Mouse (Mus musculus) neural tube, embryonic 14.5 days (tissue): ENCODE measurements around the gene Ttc16. TPM values are rescaled to one million over a fixed set of nuclear protein-coding genes. Genes with fewer than 3 reads are reported as not detected.

Experiments used
- ATAC-seq: fragments of 200-750 bp; cut with Nextera tagmentation; 2 replicates; pipeline ENCODE4 v1.8.0; 2017; ENCODE audit warnings: low read depth, mild to moderate bottlenecking, moderate TSS enrichment, moderate library complexity
- H3K27ac ChIP-seq: fragments of 300-500 bp; sonication (generic); 2 replicates; pipeline ENCODE4 v1.5.1; 2014; ENCODE audit warnings: low read depth, mild to moderate bottlenecking, control low read depth, low read length, moderate library complexity, mixed read lengths
- H3K27me3 ChIP-seq: fragments of 300-500 bp; sonication (generic); 2 replicates; pipeline ENCODE4 v1.6.1; 2014; ENCODE audit warnings: low read length; ENCODE audit not compliant: control insufficient read depth, insufficient read depth
- H3K36me3 ChIP-seq: fragments of 300-500 bp; sonication (generic); 2 replicates; pipeline ENCODE4 v1.6.1; 2014; ENCODE audit warnings: low read length, mixed read lengths; ENCODE audit not compliant: control insufficient read depth, insufficient read depth
- H3K4me1 ChIP-seq: fragments of 300-500 bp; sonication (generic); 2 replicates; pipeline ENCODE4 v1.6.1; 2014; ENCODE audit warnings: low read length; ENCODE audit not compliant: control insufficient read depth, insufficient read depth
- H3K4me2 ChIP-seq: fragments of 300-500 bp; sonication (generic); 2 replicates; pipeline ENCODE4 v1.6.1; 2014; ENCODE audit warnings: mild to moderate bottlenecking, low read depth, low read length, control low read depth
- H3K4me3 ChIP-seq: fragments of 300-500 bp; sonication (generic); 2 replicates; pipeline ENCODE4 v1.5.1; 2014; ENCODE audit warnings: low read depth, low read length, control low read depth, mixed read lengths
- H3K9ac ChIP-seq: fragments of 300-500 bp; sonication (generic); replicated peaks from 2 replicates; pipeline ENCODE4 v1.6.1; 2014; ENCODE audit warnings: low read depth, mild to moderate bottlenecking, control low read depth, low read length, mixed read lengths
- H3K9me3 ChIP-seq: fragments of 300-500 bp; sonication (generic); 2 replicates; pipeline ENCODE4 v1.6.1; 2016; ENCODE audit warnings: low read length; ENCODE audit not compliant: control insufficient read depth
- WGBS: fragments of 180-500 bp; shearing (Covaris S2); extraction: QIAGEN DNeasy Blood & Tissue Kit; methylation state at CpG from one replicate; pipeline ENCODE4 v1.1.7; 2014; 5-methylcytosine and 5-hydroxymethylcytosine counted together
- polyA plus RNA-seq: library from polyadenylated mRNA; unstranded; fragments of >200 nt; fragmentation: Nextera tagmentation; extraction: Ambion mirVana; gene quantifications from 2 replicates; pipeline ENCODE4 v1.2.1, GENCODE M21; 2014

Gene Ttc16
- polyA plus RNA-seq, 1 experiment from 2014 or later: 0.82 TPM

DNA sequence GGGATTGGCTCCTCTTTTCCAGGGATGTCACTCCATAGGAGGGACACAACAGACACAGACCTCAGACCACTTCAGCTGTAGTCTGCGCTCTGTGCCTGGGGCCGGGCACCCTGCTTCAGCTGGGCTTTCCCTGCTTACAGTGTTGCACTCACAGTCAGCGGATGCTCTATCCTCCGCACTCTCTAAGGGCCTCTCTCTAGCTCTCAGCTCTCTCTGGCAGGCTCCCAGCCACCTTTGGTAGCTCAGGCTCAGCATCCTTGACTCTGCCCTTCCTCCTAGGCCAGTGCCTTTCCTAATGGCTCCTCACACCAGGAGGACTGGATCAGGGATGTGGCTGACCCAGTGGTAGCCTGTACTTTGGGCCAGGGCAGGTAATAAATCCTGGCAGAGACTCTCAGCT, 43.5 kb downstream of the Ttc16 start:
- Histone ChIP-seq H3K4me3 (no peak overlapping the region), H3K27ac (no peak overlapping the region), H3K4me2 (no peak overlapping the region), H3K9ac (no peak overlapping the region), H3K36me3 (no peaks in the 10 kb centered on the region), H3K9me3 (no peaks in the 10 kb centered on the region), H3K27me3 (no peaks in the 10 kb centered on the region), H3K4me1 (peaks cover 4% of the 10 kb centered on the region; the same call in 1 of the 2 replicates)
- WGBS: 75% methylated on average over 4 of the region's 4 CpGs
- no peak for ATAC-seq

DNA sequence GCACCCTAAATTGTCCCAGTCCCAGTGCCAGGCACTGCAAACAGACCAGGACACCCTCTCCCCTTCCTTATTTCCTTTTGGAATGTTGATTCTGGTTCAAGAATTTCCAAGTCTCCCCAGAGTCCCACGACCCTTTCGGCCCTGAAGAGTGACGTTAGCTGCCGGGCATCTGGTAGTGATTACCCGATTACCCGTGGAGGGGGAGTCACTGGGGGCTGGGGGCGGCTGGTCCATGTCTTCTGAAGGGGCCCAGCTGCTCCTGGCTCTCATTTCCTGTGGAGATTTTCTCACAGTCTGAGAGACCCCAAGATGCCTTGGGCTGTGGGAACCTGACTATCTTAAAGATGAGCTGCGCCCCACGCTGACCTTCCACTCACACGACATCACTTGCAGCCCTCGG, 44.6 kb downstream of the Ttc16 start:
- peak overlapping the region; percentile 1; the same call in 1 of the 2 replicates for H3K4me2 ChIP-seq

DNA sequence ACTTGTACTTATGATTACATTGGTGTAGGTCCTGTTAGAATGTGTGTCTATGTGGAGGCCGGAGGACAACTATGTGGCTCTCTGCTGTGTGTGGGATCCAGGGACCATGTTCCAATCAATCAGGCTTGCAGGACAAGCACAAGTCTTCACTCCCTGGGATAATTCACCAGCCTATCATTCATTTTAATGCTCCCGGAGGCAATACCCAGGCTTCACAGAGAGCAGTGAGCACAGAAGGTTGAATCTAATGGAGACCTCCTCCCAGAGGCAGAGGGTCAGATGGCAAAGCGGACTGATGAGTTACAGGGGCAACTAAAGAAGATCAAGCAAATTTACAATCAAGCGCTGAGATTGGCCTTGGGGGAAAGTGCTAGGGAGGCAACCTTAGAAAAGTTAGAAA, 45.9 kb downstream of the Ttc16 start:
- WGBS: 66% methylated on average over 4 of the region's 4 CpGs
- no peak for ATAC-seq
- Histone ChIP-seq H3K9me3 (no peaks in the 10 kb centered on the region), H3K36me3 (no peaks in the 10 kb centered on the region), H3K27ac (no peak overlapping the region), H3K27me3 (no peaks in the 10 kb centered on the region), H3K9ac (no peak overlapping the region), H3K4me2 (no peak overlapping the region), H3K4me3 (no peak overlapping the region), H3K4me1 (peaks cover 4% of the 10 kb centered on the region; the same call in 1 of the 2 replicates)

More for the DNA sequence above, 44.6 kb downstream of the Ttc16 start:
- Histone ChIP-seq H3K27ac (no peak overlapping the region), H3K27me3 (no peaks in the 10 kb centered on the region), H3K9me3 (no peaks in the 10 kb centered on the region), H3K4me1 (peaks cover 4% of the 10 kb centered on the region; the same call in 1 of the 2 replicates), H3K36me3 (no peaks in the 10 kb centered on the region), H3K4me3 (no peak overlapping the region), H3K9ac (no peak overlapping the region)
- 40% methylated on average over 11 of the region's 11 CpGs for WGBS
- ATAC-seq: no peak

DNA sequence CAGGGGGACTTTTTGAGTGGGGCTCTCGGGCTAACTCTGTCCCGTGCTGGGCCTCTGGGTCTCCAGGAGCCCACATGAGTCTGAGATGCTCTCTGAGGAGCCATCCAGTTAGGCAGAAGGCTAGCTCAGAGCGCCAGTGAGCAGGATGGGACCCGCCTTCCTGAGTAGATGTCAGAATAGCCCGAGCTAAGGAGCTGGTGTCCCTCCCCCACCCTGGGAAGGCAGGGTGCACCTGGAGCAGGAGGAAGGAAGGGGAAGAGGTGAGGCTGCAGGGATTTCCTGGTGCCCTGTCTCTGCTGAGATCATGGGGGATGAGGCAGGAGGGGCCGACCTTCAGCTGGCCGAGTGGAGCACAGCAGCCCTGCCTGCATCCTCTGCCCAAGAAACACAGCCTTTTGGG, 47.0 kb downstream of the Ttc16 start:
- WGBS: 43% methylated on average over 7 of the region's 7 CpGs
- Histone ChIP-seq H3K27ac (no peak overlapping the region), H3K4me1 (peaks cover 4% of the 10 kb centered on the region; the same call in 1 of the 2 replicates), H3K4me2 (peak overlapping the region; percentile 42; the same call in 1 of the 2 replicates), H3K9ac (no peak overlapping the region), H3K4me3 (no peak overlapping the region), H3K27me3 (no peaks in the 10 kb centered on the region), H3K36me3 (no peaks in the 10 kb centered on the region), H3K9me3 (no peaks in the 10 kb centered on the region)
- no peak for ATAC-seq

DNA sequence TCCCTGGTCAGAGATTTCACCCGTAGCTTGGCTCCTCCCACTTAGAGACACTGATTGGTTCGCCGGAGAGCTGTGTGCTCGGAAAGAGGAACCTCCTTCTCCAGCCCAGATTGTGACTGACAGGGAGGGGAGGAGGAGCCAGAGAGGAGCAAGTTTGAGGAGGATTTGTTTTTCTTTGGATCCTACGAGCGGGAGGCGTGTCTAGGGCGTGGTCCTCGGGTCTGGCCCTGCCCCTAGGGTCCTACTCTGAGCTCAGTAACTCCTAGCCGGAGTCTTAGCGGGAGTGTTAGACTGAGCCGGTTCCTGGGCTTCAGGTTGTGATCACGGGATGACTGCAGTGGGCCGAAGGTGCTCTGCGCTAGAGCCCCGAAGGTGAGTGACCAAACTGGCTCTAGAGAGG, 48.0 kb downstream of the Ttc16 start:
- ATAC-seq: peak; percentile 94
- Histone ChIP-seq H3K27ac (0 out of 2 replicates have a peak overlapping the region, but pooled peaks have one; percentile 2), H3K9me3 (no peaks in the 10 kb centered on the region), H3K4me2 (peak overlapping the region; percentile 42), H3K27me3 (no peaks in the 10 kb centered on the region), H3K4me3 (peak overlapping the region; percentile 22), H3K4me1 (peaks cover 4% of the 10 kb centered on the region; the same call in 1 of the 2 replicates), H3K9ac (peak overlapping the region; percentile 28; the same call in 1 of the 2 replicates), H3K36me3 (no peaks in the 10 kb centered on the region)
- under 1% methylated on average over 16 of the region's 16 CpGs for WGBS

DNA sequence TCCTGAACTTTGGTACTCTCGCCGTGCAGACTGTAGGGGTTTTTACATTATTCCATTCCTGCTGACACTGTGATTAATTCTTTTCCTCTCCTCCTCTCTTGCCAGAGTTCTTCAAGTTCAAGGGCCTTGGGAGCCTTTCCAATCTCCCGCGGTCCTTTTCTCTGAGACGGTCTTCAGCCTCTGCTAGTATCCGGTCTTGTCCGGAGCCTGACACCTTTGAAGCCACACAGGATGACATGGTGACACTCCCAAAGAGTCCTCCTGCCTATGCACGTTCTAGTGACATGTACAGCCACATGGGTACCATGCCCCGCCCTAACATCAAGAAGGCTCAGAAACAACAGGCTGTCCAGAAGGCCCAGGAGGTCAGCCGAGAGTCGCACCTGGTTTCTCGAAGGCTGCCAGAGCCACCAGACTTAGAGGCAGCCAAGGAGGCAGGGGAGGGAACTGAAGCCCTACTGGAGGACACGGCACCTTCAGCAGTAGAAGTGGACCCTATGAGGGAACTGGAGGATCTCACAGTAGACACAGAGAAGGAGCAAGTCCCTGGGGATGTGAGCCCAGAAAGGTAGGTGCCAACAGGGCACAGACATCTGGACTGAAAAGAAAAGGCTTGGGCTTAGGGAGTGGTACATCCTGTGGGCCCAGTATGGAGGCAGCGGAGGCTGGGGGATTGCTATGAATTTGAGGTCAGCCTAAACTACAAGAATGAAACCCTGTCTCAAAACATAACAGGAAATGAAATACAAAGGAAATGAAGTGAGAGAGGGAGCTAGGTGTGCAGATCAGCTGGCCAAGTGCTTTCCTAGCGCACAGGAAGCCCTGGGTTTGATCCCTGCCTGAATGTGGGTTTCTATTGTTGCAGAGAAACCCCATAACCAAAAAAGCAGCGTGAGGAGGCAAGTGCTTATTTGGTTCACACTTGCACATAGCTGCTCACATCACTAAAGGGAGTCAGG, 50.3 kb downstream of the Ttc16 start:
- peaks cover 4% of the 10 kb centered on the region; the same call in 1 of the 2 replicates for H3K4me1 ChIP-seq
- 79% methylated on average over 16 of the region's 16 CpGs for WGBS
- no peak for ATAC-seq
- no peaks in the 10 kb centered on the region for H3K27me3 ChIP-seq
- no peak overlapping the region for H3K9ac ChIP-seq
- H3K9me3 ChIP-seq: no peaks in the 10 kb centered on the region
- H3K36me3 ChIP-seq: no peaks in the 10 kb centered on the region
- H3K4me3 ChIP-seq: no peak overlapping the region
- H3K27ac ChIP-seq: no peak overlapping the region
- H3K4me2 ChIP-seq: no peak overlapping the region

DNA sequence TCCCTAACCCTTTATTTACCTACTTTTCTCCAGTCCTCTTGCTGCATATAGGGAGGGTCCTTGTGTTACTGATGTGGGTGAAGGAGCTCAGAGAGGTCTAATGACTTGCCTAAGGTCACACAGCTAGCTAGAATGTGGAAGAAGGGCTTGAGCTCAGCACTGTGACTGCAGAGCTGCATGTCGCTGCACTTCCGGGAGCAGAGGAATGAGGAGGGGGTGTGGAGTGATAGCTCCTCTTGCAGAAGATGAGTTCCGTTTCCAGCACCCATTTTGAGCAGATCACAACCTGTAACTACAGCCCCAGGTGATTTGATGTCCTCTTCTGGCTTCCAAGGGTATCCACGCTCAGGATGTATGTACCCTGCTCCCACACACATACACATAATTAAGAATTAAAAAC, 51.3 kb downstream of the Ttc16 start:
- no peak for ATAC-seq
- Histone ChIP-seq H3K27ac (no peak overlapping the region), H3K36me3 (no peaks in the 10 kb centered on the region), H3K4me2 (no peak overlapping the region), H3K9ac (no peak overlapping the region), H3K4me3 (no peak overlapping the region), H3K4me1 (peaks cover 4% of the 10 kb centered on the region; the same call in 1 of the 2 replicates), H3K27me3 (no peaks in the 10 kb centered on the region), H3K9me3 (no peaks in the 10 kb centered on the region)
- WGBS: 82% methylated on average over 4 of the region's 4 CpGs

DNA sequence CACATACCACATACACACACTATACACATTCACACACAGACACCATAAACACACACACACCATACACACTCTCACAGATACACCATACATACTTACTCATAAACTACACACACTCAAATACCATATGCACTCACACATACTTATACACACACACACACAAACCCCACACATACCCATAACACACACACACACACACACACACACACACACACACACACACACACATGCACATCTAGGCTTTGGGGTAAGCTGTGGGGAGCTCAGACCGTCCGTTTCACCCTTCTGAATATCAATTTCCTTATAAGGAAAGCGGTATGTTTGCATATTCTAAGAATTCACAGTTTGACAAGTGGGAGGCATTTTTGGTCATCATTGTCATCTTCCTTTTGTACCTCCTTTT, 52.9 kb downstream of the Ttc16 start:
- no peaks in the 10 kb centered on the region for H3K36me3 ChIP-seq
- no peak overlapping the region for H3K27ac ChIP-seq
- 82% methylated on average over 3 of the region's 3 CpGs for WGBS
- H3K4me2 ChIP-seq: no peak overlapping the region
- no peak overlapping the region for H3K4me3 ChIP-seq
- H3K9me3 ChIP-seq: no peaks in the 10 kb centered on the region
- no peak for ATAC-seq
- peaks cover 4% of the 10 kb centered on the region; the same call in 1 of the 2 replicates for H3K4me1 ChIP-seq
- no peak overlapping the region for H3K9ac ChIP-seq
- H3K27me3 ChIP-seq: no peaks in the 10 kb centered on the region

DNA sequence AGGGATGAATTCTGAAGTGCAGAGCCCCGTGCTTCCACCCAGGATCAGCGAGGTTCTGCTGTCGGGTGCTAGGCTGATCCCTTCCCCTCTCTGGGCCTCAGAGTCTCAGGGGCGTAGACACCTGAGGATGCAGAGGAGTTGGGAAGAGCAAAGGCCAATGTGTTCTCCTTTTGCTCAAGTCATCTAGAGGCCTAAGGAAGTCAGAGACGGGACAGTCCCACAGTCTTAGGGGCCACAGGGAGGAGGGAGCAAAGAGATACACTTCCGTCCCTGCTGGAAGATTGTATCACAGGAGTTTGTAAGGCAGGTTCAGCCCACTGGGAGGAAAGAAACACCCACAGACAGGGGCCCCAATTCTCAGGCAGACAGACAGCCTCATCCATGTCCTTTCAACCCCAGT, 53.4 kb downstream of the Ttc16 start:
- Histone ChIP-seq H3K4me2 (no peak overlapping the region), H3K4me1 (peaks cover 1% of the 10 kb centered on the region; the same call in 1 of the 2 replicates), H3K9ac (no peak overlapping the region)

More for the DNA sequence above, 53.4 kb downstream of the Ttc16 start:
- Histone ChIP-seq H3K9me3 (no peaks in the 10 kb centered on the region), H3K36me3 (no peaks in the 10 kb centered on the region), H3K27me3 (no peaks in the 10 kb centered on the region), H3K4me3 (no peak overlapping the region), H3K27ac (no peak overlapping the region)
- ATAC-seq: no peak
- WGBS: 58% methylated on average over 6 of the region's 6 CpGs
